Mouse (Mus musculus) erythroblast, embryonic 14.5 days (primary cell): ENCODE measurements around the gene Cfap70.

Source experiments
- GATA1 ChIP-seq: IDR thresholded peaks from 2 replicates; pipeline ENCODE4 v1.6.1; 2012; ENCODE audit warnings: low read length, inconsistent platforms, mixed read lengths
- TAL1 ChIP-seq: IDR thresholded peaks from 3 replicates; pipeline ENCODE4 v1.6.1; 2012; ENCODE audit warnings: low read length, inconsistent platforms, mixed read lengths

DNA sequence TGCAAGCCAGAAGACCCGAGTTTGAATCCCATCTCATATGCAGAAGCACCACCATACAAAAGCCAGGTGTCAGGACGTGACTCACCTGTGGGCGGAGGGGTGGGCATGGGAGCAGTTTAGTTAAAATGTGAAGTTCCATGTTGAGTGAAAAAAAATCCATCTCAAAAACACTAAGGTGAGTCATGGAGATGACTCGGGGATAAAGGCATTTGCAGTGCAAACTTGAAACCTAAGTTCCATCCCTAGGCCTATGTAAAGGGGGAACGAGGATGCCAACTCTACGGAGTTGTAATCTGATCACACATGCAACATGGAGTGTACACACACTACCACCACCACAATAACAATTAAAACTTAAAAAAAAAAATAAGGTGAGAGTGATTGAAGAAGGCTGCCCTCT is 29.0 kb downstream of the Cfap70 start:
- no peak for TF ChIP-seq TAL1
- TF ChIP-seq GATA1: no peak
